Mouse (Mus musculus): Measurements from ENCODE around the gene Agbl4. TPM values are rescaled to one million over a fixed set of nuclear protein-coding genes. Genes with fewer than 3 reads are reported as not detected.

Gene Agbl4
- total RNA-seq, 2 experiments from 2014 or later, result not detected

- H3K27ac ChIP-seq, result no peak overlapping the region
- no peak overlapping the region for H3K4me3 ChIP-seq
- DNase-seq, result no peak
- no peak for TF ChIP-seq CTCF (IDR thresholded peaks at IDR 0.05)
- intact Hi-C loops (cut with DNase I), result no loop called here
Measured at GRCm38 (mm10) chr4:111518191-111518590, 1120.7 kb downstream of the Agbl4 start.

- intact Hi-C loops (cut with DNase I), result no loop called here
- no peak overlapping the region for H3K4me3 ChIP-seq
- H3K27ac ChIP-seq, result no peak overlapping the region
- TF ChIP-seq CTCF (IDR thresholded peaks at IDR 0.05), result no peak
- no peak for DNase-seq
Measured at GRCm38 (mm10) chr4:111519267-111519666, 1121.8 kb downstream of the Agbl4 start.

- TF ChIP-seq CTCF (IDR thresholded peaks at IDR 0.05), result no peak
- Histone ChIP-seq H3K4me3 (no peak overlapping the region), H3K27ac (no peak overlapping the region)
- DNase-seq, result no peak
- intact Hi-C loops (cut with DNase I), result no loop called here
Measured at GRCm38 (mm10) chr4:111520006-111520405, 1122.5 kb downstream of the Agbl4 start.

GRCm38 (mm10) chr4:111522974-111523373 is 1125.5 kb downstream of the Agbl4 start:
- TF ChIP-seq CTCF (IDR thresholded peaks at IDR 0.05), result no peak
- DNase-seq, result no peak
- H3K4me3 ChIP-seq, result no peak overlapping the region
- H3K27ac ChIP-seq, result no peak overlapping the region
- intact Hi-C loops (cut with DNase I), result no loop called here

GRCm38 (mm10) chr4:111528961-111529360 is 1131.5 kb downstream of the Agbl4 start:
- H3K27ac ChIP-seq, result no peak overlapping the region
- intact Hi-C loops (cut with DNase I), result no loop called here
- no peak for TF ChIP-seq CTCF (IDR thresholded peaks at IDR 0.05)
- no peak for DNase-seq
- H3K4me3 ChIP-seq, result no peak overlapping the region

GRCm38 (mm10) chr4:111529996-111530395 is 1132.5 kb downstream of the Agbl4 start:
- DNase-seq, result no peak
- Histone ChIP-seq H3K27ac (no peak overlapping the region), H3K4me3 (no peak overlapping the region)
- intact Hi-C loops (cut with DNase I), result no loop called here
- TF ChIP-seq CTCF (IDR thresholded peaks at IDR 0.05), result no peak

- intact Hi-C loops (cut with DNase I), result no loop called here
- DNase-seq, result no peak
- no peak for TF ChIP-seq CTCF (IDR thresholded peaks at IDR 0.05)
- Histone ChIP-seq H3K27ac (no peak overlapping the region), H3K4me3 (no peak overlapping the region)
Measured at GRCm38 (mm10) chr4:111530537-111530936, 1133.1 kb downstream of the Agbl4 start.

GRCm38 (mm10) chr4:111544684-111545083 is 1147.2 kb downstream of the Agbl4 start:
- H3K4me3 ChIP-seq, result no peak overlapping the region
- TF ChIP-seq CTCF (IDR thresholded peaks at IDR 0.05), result no peak
- intact Hi-C loops (cut with DNase I), result no loop called here
- no peak overlapping the region for H3K27ac ChIP-seq
- no peak for DNase-seq

GRCm38 (mm10) chr4:111546009-111546408 is 1148.5 kb downstream of the Agbl4 start:
- no peak for TF ChIP-seq CTCF (IDR thresholded peaks at IDR 0.05)
- Histone ChIP-seq H3K4me3 (no peak overlapping the region), H3K27ac (no peak overlapping the region)
- no peak for DNase-seq
- intact Hi-C loops (cut with DNase I), result no loop called here

- Histone ChIP-seq H3K27ac (no peak overlapping the region), H3K4me3 (no peak overlapping the region)
- intact Hi-C loops (cut with DNase I), result no loop called here
- DNase-seq, result no peak
- TF ChIP-seq CTCF (IDR thresholded peaks at IDR 0.05), result no peak
Measured at GRCm38 (mm10) chr4:111555426-111555825, 1158.0 kb downstream of the Agbl4 start.

- DNase-seq, result no peak
- intact Hi-C loops (cut with DNase I), result no loop called here
- no peak for TF ChIP-seq CTCF (IDR thresholded peaks at IDR 0.05)
- no peak overlapping the region for H3K27ac ChIP-seq
- H3K4me3 ChIP-seq, result no peak overlapping the region
Measured at GRCm38 (mm10) chr4:111577087-111577773, 1179.8 kb downstream of the Agbl4 start.

- no peak overlapping the region for H3K27ac ChIP-seq
- TF ChIP-seq CTCF (IDR thresholded peaks at IDR 0.05), result no peak
- no peak for DNase-seq
- intact Hi-C loops (cut with DNase I), result no loop called here
- H3K4me3 ChIP-seq, result no peak overlapping the region
Measured at GRCm38 (mm10) chr4:111579115-111579862, 1181.8 kb downstream of the Agbl4 start.

- no peak overlapping the region for H3K27ac ChIP-seq
- DNase-seq, result no peak
- no peak overlapping the region for H3K4me3 ChIP-seq
- intact Hi-C loops (cut with DNase I), result no loop called here
- TF ChIP-seq CTCF (IDR thresholded peaks at IDR 0.05), result no peak
Measured at GRCm38 (mm10) chr4:111579863-111580224, 1182.4 kb downstream of the Agbl4 start.

- intact Hi-C loops (cut with DNase I), result no loop called here
- H3K27ac ChIP-seq, result no peak overlapping the region
- H3K4me3 ChIP-seq, result no peak overlapping the region
- no peak for TF ChIP-seq CTCF (IDR thresholded peaks at IDR 0.05)
- DNase-seq, result no peak
Measured at GRCm38 (mm10) chr4:111580239-111580638, 1182.8 kb downstream of the Agbl4 start.
